Mouse (Mus musculus): ENCODE measurements around the gene Atf6. TPM values are rescaled to one million over a fixed set of nuclear protein-coding genes. Genes with fewer than 3 reads are reported as not detected.
A peak's percentile ranks its signal among the peaks of the same experiment; 100 is the strongest.

The Atf6 gene
- total and polyA plus RNA-seq, 3 experiments: 11.7 to 16.4 TPM; not detected in 1

DNA sequence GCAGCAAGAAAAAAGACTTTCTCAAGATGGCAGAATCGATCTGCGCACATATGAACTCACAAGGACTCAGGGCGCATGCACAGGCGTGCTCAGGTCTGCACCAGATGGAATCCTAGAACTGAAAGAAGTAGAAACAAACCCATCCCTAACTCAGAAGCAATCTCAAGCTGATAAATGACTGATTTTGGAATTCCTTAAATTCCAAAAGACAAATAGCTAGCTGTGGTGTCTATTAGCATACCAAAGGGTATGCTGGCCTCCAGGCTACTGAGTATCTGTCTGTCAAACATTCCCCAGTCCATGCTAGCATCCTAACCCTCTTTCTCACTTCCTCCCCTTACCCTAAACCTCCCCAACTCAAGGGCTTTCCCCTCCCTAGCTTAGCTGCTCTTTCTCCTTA, 21.7 kb upstream of the Atf6 start:
- H3K9ac ChIP-seq (ENCODE audit: control insufficient read depth, low read depth, low read length, poor library complexity, severe bottlenecking): no peak overlapping the region

DNA sequence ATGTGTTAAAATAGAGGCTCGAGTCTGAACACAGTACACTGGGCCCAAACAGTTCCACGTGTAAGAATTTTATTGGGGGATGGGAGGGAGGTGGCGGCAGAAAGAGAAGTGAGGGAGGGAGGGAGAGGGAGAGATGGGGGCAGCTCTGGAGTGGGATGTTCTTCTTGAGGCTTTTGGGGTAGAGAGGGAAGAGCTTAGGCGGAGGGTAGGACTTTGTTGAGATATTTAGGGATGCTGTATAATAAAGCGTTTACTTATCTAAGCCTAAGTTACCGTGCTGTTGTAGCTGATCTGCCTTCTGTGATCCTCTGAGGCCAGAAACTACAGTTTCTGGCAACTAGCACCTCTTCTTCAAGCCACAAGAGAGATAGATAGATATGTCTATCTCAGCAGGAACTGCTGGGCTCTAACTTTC, 18.5 kb upstream of the Atf6 start:
- Histone ChIP-seq H3K27me3 (ENCODE audit: control insufficient read depth in 1 of 2, insufficient read depth in 2 of 2, low read length in 2 of 2) (no peaks in the 10 kb centered on the region), H3K9me3 (replicated peaks; ENCODE audit: insufficient read depth, low read length) (no peaks in the 10 kb centered on the region), H3K4me3 (ENCODE audit: control insufficient read depth in 1 of 2, insufficient read depth in 1 of 2, low read depth in 2 of 2, low read length in 2 of 2) (peak overlapping the region; percentile 39 to 62), H3K4me1 (ENCODE audit: control insufficient read depth in 1 of 2, insufficient read depth in 2 of 2, low read length in 2 of 2) (peaks cover 6 to 7% of the 10 kb centered on the region in 2 experiments), H3K79me2 (ENCODE audit: control insufficient read depth, insufficient read depth, low read length, poor library complexity) (peaks cover 33% of the 10 kb centered on the region), H3K27ac (ENCODE audit: control insufficient read depth, low read depth, low read length) (peak overlapping the region; percentile 87), H3K36me3 (ENCODE audit: control insufficient read depth in 1 of 2, insufficient read depth in 2 of 2, low read length in 2 of 2) (peaks cover 0 to 8% of the 10 kb centered on the region in 2 experiments; a peak in 2 of 4 replicates), H3K9ac (ENCODE audit: control insufficient read depth, low read depth, low read length, poor library complexity, severe bottlenecking) (peak overlapping the region; percentile 89)
- peak; percentile 87 for DNase-seq (ENCODE audit: low read depth, low spot score)
- TF ChIP-seq CHD2 (IDR thresholded peaks at IDR 0.05; ENCODE audit: low read length) (no peak; the same call in none of the 2 replicates), POLR2A (IDR thresholded peaks at IDR 0.05; ENCODE audit: control insufficient read depth in 1 of 2, insufficient read depth in 1 of 2, low read depth in 1 of 2, low read length in 2 of 2, poor library complexity in 1 of 2) (peak in 1 of 2 experiments; percentile 43; a peak in 1 of 4 replicates), SMC3 (IDR thresholded peaks at IDR 0.05; ENCODE audit: low read depth, low read length) (no peak), ETS1 (IDR thresholded peaks at IDR 0.05; ENCODE audit: low read depth, low read length) (peak; percentile 80), E2F4 (IDR thresholded peaks at IDR 0.05; ENCODE audit: borderline replicate concordance, low read depth, low read length) (no peak), NELFE (IDR thresholded peaks at IDR 0.05; ENCODE audit: low read depth, low read length) (peak; percentile 45), ZMIZ1 (IDR thresholded peaks at IDR 0.05; ENCODE audit: low read depth, low read length) (no peak), GATA1 (IDR thresholded peaks at IDR 0.05; ENCODE audit: low read depth, low read length) (peak; percentile 90), BHLHE40 (IDR thresholded peaks at IDR 0.05; ENCODE audit: borderline replicate concordance, low read depth, low read length) (peak; percentile 36; the same call in 1 of the 2 replicates), HCFC1 (IDR thresholded peaks at IDR 0.05; ENCODE audit: low read depth, low read length) (peak; percentile 43; the same call in 1 of the 2 replicates), MAZ (IDR thresholded peaks at IDR 0.05; ENCODE audit: low read depth, low read length) (peak; percentile 64), ELF1 (IDR thresholded peaks at IDR 0.05; ENCODE audit: low read depth, low read length) (no peak), MXI1 (IDR thresholded peaks at IDR 0.05; ENCODE audit: low read depth, low read length) (peak; percentile 74; the same call in 1 of the 2 replicates), USF2 (IDR thresholded peaks at IDR 0.05; ENCODE audit: borderline replicate concordance in 1 of 2, insufficient read depth in 1 of 2, low read depth in 1 of 2, low read length in 2 of 2) (no peak), MYB (IDR thresholded peaks at IDR 0.05; ENCODE audit: low read depth, low read length) (peak; percentile 50; the same call in 1 of the 2 replicates), TBP (IDR thresholded peaks at IDR 0.05; ENCODE audit: low read depth, low read length) (peak; percentile 61; the same call in 1 of the 2 replicates), UBTF (IDR thresholded peaks at IDR 0.05; ENCODE audit: borderline replicate concordance, insufficient read depth, low read depth, low read length) (no peak), MYC (IDR thresholded peaks at IDR 0.05; ENCODE audit: low read depth, low read length) (no peak; the same call in none of the 2 replicates), EP300 (IDR thresholded peaks at IDR 0.05; ENCODE audit: low read depth in 1 of 2, low read length in 2 of 2) (peak; percentile 82 to 83), TCF12 (IDR thresholded peaks at IDR 0.05; ENCODE audit: low read depth, low read length) (peak; percentile 67), MAFK (IDR thresholded peaks at IDR 0.05; ENCODE audit: borderline replicate concordance, low read depth, low read length) (peak; percentile 69; the same call in 1 of the 2 replicates), MAX (IDR thresholded peaks at IDR 0.05; ENCODE audit: low read length) (peak; percentile 50; the same call in 1 of the 2 replicates), SIN3A (IDR thresholded peaks at IDR 0.05; ENCODE audit: low read length) (peak; percentile 52), POLR2AphosphoS5 (IDR thresholded peaks at IDR 0.05; ENCODE audit: borderline replicate concordance, low read depth, low read length) (no peak), POLR2AphosphoS2 (IDR thresholded peaks at IDR 0.05; ENCODE audit: low read length) (no peak), ZKSCAN1 (IDR thresholded peaks at IDR 0.05; ENCODE audit: low read depth, low read length) (no peak), RCOR1 (IDR thresholded peaks at IDR 0.05; ENCODE audit: low read depth, low read length) (0 out of 2 replicates have a peak, but pooled peaks have one; percentile 52)

More for the DNA sequence above, 21.7 kb upstream of the Atf6 start:
- Histone ChIP-seq H3K27me3 (ENCODE audit: control insufficient read depth in 1 of 2, insufficient read depth in 2 of 2, low read length in 2 of 2) (no peaks in the 10 kb centered on the region), H3K36me3 (ENCODE audit: control insufficient read depth in 1 of 2, insufficient read depth in 2 of 2, low read length in 2 of 2) (peaks cover 0 to 4% of the 10 kb centered on the region in 2 experiments; a peak in 1 of 4 replicates), H3K4me3 (ENCODE audit: control insufficient read depth in 1 of 2, insufficient read depth in 1 of 2, low read depth in 2 of 2, low read length in 2 of 2) (no peak overlapping the region), H3K27ac (ENCODE audit: control insufficient read depth, low read depth, low read length) (no peak overlapping the region), H3K9me3 (replicated peaks; ENCODE audit: insufficient read depth, low read length) (no peaks in the 10 kb centered on the region), H3K79me2 (ENCODE audit: control insufficient read depth, insufficient read depth, low read length, poor library complexity) (peaks cover 8% of the 10 kb centered on the region), H3K4me1 (ENCODE audit: control insufficient read depth in 1 of 2, insufficient read depth in 2 of 2, low read length in 2 of 2) (peaks cover 6 to 10% of the 10 kb centered on the region in 2 experiments; a peak in 3 of 4 replicates)
- DNase-seq (ENCODE audit: low read depth, low spot score): no peak
- no peak for TF ChIP-seq GABPA (IDR thresholded peaks at IDR 0.05; ENCODE audit: low read depth, low read length)
- no peak for TF ChIP-seq MEF2A (IDR thresholded peaks at IDR 0.05; ENCODE audit: extremely low read depth, insufficient replicate concordance, low read depth, low read length, poor library complexity, severe bottlenecking)
- TF ChIP-seq MYB (IDR thresholded peaks at IDR 0.05; ENCODE audit: low read depth, low read length): no peak
- TF ChIP-seq POLR2A (IDR thresholded peaks at IDR 0.05; ENCODE audit: control insufficient read depth in 1 of 2, insufficient read depth in 1 of 2, low read depth in 1 of 2, low read length in 2 of 2, poor library complexity in 1 of 2): no peak

Data from MEL (cell line).